Mouse (Mus musculus) liver, adult 2 months (tissue): ENCODE data around the gene Cdc20b. TPM values are rescaled to one million over a fixed set of nuclear protein-coding genes. Genes with fewer than 3 reads are reported as not detected.

Experiments
- DNase-seq: peaks from one replicate; pipeline ENCODE4 v3.0.0-alpha.2; 2011; ENCODE audit warnings: low read depth, low spot score; ENCODE audit errors: extremely low read depth
- H3K27ac ChIP-seq: fragments of 200-500 bp; replicated peaks from 2 replicates; pipeline ENCODE4 v1.5.1; 2012; ENCODE audit warnings: low read depth, mild to moderate bottlenecking, control low read depth, inconsistent platforms, low read length; ENCODE audit not compliant: insufficient read depth
- H3K27me3 ChIP-seq: fragments of 200-500 bp; 2 replicates; pipeline ENCODE4 v1.6.1; 2012; ENCODE audit warnings: mild to moderate bottlenecking, moderate library complexity, low read length, inconsistent platforms; ENCODE audit not compliant: control insufficient read depth, insufficient read depth
- H3K36me3 ChIP-seq: fragments of 200-500 bp; 2 replicates; pipeline ENCODE4 v1.6.1; 2012; ENCODE audit warnings: low read length, inconsistent platforms; ENCODE audit not compliant: control insufficient read depth, insufficient read depth
- H3K4me1 ChIP-seq: fragments of 200-500 bp; 2 replicates; pipeline ENCODE4 v1.6.1; 2011; ENCODE audit warnings: low read length; ENCODE audit not compliant: control insufficient read depth, insufficient read depth
- H3K4me3 ChIP-seq: fragments of 200-500 bp; 2 replicates; pipeline ENCODE4 v1.5.1; 2011; ENCODE audit warnings: low read depth, mild to moderate bottlenecking, control low read depth, low read length, moderate library complexity; ENCODE audit not compliant: insufficient read depth
- H3K79me2 ChIP-seq: fragments of 200-500 bp; 2 replicates; pipeline ENCODE4 v1.6.1; 2012; ENCODE audit warnings: inconsistent platforms, mild to moderate bottlenecking, low read length, moderate library complexity; ENCODE audit not compliant: control insufficient read depth, insufficient read depth
- H3K9ac ChIP-seq: fragments of 200-500 bp; 2 replicates; pipeline ENCODE4 v1.6.1; 2012; ENCODE audit warnings: low read depth, mild to moderate bottlenecking, control low read depth, inconsistent platforms, low read length
- CTCF ChIP-seq: fragments of 200-500 bp; IDR thresholded peaks from 2 replicates; pipeline ENCODE4 v1.5.1; 2011; ENCODE audit warnings: low read depth, low read length, control low read depth
- POLR2A ChIP-seq: fragments of 200-500 bp; IDR thresholded peaks from 2 replicates; pipeline ENCODE4 v1.6.1; 2011; ENCODE audit warnings: low read length, control low read depth; ENCODE audit not compliant: insufficient read depth; ENCODE audit errors: extremely low read depth
- WGBS: fragments of 180-500 bp; shearing (Covaris S2); methylation state at CpG from one replicate; pipeline ENCODE4 v1.1.7; 2018; 5-methylcytosine and 5-hydroxymethylcytosine counted together
- polyA plus RNA-seq: library from polyadenylated mRNA; depleted of rRNA; stranded (reverse); fragments of >200 nt; gene quantifications from 2 replicates; pipeline ENCODE4 v1.2.3, GENCODE M21; 2012
- total RNA-seq: library from RNA; depleted of rRNA; stranded (reverse); fragments of >200 nt; gene quantifications from 2 replicates; pipeline ENCODE4 v1.2.3, GENCODE M21; 2014

The Cdc20b gene
- total and polyA plus RNA-seq, 2 experiments: not detected

DNA sequence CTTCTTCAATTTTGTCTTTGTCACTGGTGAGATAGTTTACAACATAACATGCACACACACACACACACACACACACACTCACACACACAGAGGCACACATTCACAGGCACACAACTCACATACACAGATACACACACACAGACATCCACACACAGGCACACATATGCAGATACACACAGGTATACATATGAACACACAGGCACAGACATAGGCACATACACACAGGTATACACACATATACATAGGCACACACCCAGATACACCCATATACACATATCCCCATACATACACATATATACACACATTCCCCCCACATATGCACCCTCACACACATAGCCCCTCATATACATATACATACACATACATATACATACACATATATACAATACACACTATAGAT lies 12.1 kb downstream of the Cdc20b start:
- Histone ChIP-seq H3K27ac (no peak overlapping the region), H3K36me3 (no peaks in the 10 kb centered on the region), H3K79me2 (no peaks in the 10 kb centered on the region), H3K27me3 (no peaks in the 10 kb centered on the region), H3K4me3 (no peak overlapping the region), H3K4me1 (no peaks in the 10 kb centered on the region), H3K9ac (no peak overlapping the region)
- TF ChIP-seq POLR2A (no peak), CTCF (no peak)
- no peak for DNase-seq

DNA sequence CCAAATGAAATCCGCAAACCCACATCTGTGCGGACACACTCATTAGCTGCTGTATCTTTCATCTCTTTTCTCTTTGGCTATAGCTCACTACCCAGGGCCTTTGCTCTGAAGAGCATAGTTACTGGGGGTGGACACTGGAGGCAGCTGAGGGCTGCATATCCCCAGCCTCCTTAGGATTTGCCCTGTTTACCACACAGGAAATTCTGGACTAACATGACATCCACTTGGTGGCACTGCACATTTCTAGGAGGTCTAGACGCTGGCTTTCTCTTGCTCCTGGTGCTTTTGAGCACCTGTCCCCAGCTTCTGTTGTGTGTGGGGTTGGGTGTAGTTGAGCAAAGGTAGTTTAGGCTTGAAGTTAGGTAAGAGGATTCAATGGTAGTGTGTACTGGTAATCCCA lies 12.7 kb downstream of the Cdc20b start:
- no peaks in the 10 kb centered on the region for H3K36me3 ChIP-seq
- no peaks in the 10 kb centered on the region for H3K4me1 ChIP-seq
- no peak overlapping the region for H3K27ac ChIP-seq
- no peak for DNase-seq
- WGBS: 76% methylated on average over 3 of the region's 3 CpGs
- H3K4me3 ChIP-seq: no peak overlapping the region
- H3K79me2 ChIP-seq: no peaks in the 10 kb centered on the region
- no peak for TF ChIP-seq CTCF
- TF ChIP-seq POLR2A: no peak
- H3K9ac ChIP-seq: no peak overlapping the region
- no peaks in the 10 kb centered on the region for H3K27me3 ChIP-seq

GRCm38 (mm10) chr13:113054230-113054629 lies 19.3 kb downstream of the Cdc20b start:
- no peak overlapping the region for H3K27ac ChIP-seq
- no peak overlapping the region for H3K9ac ChIP-seq
- H3K27me3 ChIP-seq: peaks cover 3% of the 10 kb centered on the region; the same call in 1 of the 2 replicates
- H3K79me2 ChIP-seq: no peaks in the 10 kb centered on the region
- no peak for TF ChIP-seq POLR2A
- TF ChIP-seq CTCF: no peak
- no peak overlapping the region for H3K4me3 ChIP-seq
- WGBS: 82% methylated on average over 8 of the region's 8 CpGs
- H3K36me3 ChIP-seq: no peaks in the 10 kb centered on the region
- no peak for DNase-seq
- no peaks in the 10 kb centered on the region for H3K4me1 ChIP-seq

GRCm38 (mm10) chr13:113055826-113056225 lies 20.9 kb downstream of the Cdc20b start:
- no peak overlapping the region for H3K4me3 ChIP-seq
- WGBS: 45% methylated on average over 8 of the region's 8 CpGs
- no peak overlapping the region for H3K9ac ChIP-seq
- TF ChIP-seq POLR2A (no peak), CTCF (peak; percentile 22; the same call in 1 of the 2 replicates)
- no peaks in the 10 kb centered on the region for H3K79me2 ChIP-seq
- no peak overlapping the region for H3K27ac ChIP-seq
- DNase-seq: no peak
- H3K4me1 ChIP-seq: no peaks in the 10 kb centered on the region
- no peaks in the 10 kb centered on the region for H3K36me3 ChIP-seq
- peaks cover 3% of the 10 kb centered on the region; the same call in 1 of the 2 replicates for H3K27me3 ChIP-seq

DNA sequence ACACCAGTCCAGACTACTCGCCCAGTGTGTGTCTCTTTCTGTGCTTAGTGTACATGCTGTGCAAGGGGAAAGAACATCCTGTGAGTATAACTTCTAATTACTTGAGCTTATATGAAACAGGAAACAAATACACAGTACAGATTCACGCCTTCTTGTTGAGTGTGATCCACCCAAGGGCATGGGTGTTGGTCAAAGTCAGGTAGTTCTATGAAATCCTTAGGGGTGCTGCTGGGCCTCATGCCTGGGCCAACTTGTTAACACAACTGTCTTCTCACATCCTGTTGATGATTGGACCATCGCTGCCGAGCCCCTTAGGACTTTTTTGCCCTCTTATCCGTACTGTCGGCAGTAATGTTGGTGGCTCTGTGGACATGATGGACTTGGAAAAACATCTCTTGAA lies 26.8 kb downstream of the Cdc20b start:
- Histone ChIP-seq H3K36me3 (no peaks in the 10 kb centered on the region), H3K9ac (no peak overlapping the region), H3K27me3 (peaks cover under 1% of the 10 kb centered on the region; the same call in 1 of the 2 replicates), H3K79me2 (no peaks in the 10 kb centered on the region), H3K4me1 (no peaks in the 10 kb centered on the region), H3K27ac (no peak overlapping the region), H3K4me3 (no peak overlapping the region)
- no peak for TF ChIP-seq CTCF
- no peak for TF ChIP-seq POLR2A
- DNase-seq: no peak
- 92% methylated on average over 6 of the region's 6 CpGs for WGBS

DNA sequence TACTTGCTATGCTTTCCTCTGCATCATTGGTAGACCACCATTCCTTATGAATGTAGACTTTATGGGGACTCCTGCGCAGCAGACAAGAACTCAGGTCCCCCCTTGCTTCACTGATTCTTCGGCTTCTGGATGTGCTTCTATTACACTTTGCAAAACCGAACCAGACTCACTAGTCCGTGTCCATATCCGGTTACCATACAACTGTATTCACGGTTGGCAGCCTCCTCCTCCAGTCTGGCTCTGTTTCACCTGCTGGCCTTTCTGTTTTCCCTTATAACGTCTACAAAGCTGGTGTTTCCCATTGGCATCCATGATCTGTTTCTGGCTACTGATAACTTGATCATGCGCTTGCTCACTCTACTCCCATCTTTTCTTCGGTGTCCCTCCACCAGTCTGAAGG lies 29.6 kb downstream of the Cdc20b start:
- Histone ChIP-seq H3K36me3 (no peaks in the 10 kb centered on the region), H3K4me3 (no peak overlapping the region), H3K27me3 (no peaks in the 10 kb centered on the region; the same call in 1 of the 2 replicates), H3K79me2 (no peaks in the 10 kb centered on the region), H3K4me1 (no peaks in the 10 kb centered on the region), H3K9ac (no peak overlapping the region), H3K27ac (no peak overlapping the region)
- 88% methylated on average over 9 of the region's 9 CpGs for WGBS
- TF ChIP-seq POLR2A (no peak), CTCF (no peak)
- DNase-seq: no peak

GRCm38 (mm10) chr13:113079021-113079420 lies 44.1 kb downstream of the Cdc20b start:
- TF ChIP-seq CTCF: no peak
- no peaks in the 10 kb centered on the region for H3K79me2 ChIP-seq
- no peak overlapping the region for H3K27ac ChIP-seq
- DNase-seq: no peak
- WGBS: 83% methylated on average over 9 of the region's 9 CpGs
- H3K27me3 ChIP-seq: no peaks in the 10 kb centered on the region; the same call in 1 of the 2 replicates
- no peaks in the 10 kb centered on the region for H3K36me3 ChIP-seq
- no peak overlapping the region for H3K4me3 ChIP-seq
- H3K9ac ChIP-seq: no peak overlapping the region
- H3K4me1 ChIP-seq: no peaks in the 10 kb centered on the region
